Mouse (Mus musculus): ENCODE results near the gene Pcsk2.

GRCm38 (mm10) chr2:143859166-143859565 lies 313.2 kb downstream of the Pcsk2 start:
- TF ChIP-seq CTCF (IDR thresholded peaks at IDR 0.05; ENCODE audit: low read depth) (no peak), EP300 (IDR thresholded peaks at IDR 0.05; ENCODE audit: low read depth) (no peak)
